Mouse (Mus musculus): ENCODE results near the gene Kdm1a.

Gene Kdm1a

DNA sequence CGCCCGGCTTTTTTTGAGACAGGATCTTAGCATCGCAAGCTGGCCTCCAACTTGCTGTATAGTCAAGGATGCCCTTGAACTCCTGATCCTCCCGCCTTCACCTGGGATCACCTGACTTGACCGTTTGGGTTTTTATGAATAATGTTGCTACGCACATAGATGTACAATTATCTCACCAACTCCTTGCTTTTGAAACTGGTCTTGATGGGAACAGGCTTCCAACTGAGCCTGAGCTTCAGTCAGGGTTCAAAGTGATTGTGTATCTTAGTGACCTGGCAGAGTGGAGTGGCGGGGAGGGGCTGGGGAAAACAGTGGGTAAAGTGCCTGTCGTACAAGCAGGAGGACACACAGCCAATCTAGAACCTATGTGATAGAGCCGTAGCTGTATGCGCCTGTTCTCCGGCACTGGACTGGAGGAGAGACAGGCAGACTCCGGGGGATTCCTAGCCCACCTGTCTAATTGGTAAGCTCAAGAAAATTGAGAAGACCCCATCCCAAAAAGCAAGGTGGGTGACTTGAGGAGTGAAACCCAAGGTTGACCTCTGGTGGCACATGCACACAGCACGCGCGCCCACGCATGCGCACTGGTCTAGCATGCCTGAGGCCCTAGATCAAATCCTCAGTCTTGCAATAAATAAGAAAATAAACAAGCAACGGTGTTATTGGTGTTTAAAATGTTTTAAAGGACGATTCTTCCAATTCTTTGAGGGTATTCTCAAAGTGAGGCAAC, 3.4 kb upstream of the Kdm1a start:
- no peak for DNase-seq (ENCODE audit: extremely low read depth, low read depth, low spot score)

DNA sequence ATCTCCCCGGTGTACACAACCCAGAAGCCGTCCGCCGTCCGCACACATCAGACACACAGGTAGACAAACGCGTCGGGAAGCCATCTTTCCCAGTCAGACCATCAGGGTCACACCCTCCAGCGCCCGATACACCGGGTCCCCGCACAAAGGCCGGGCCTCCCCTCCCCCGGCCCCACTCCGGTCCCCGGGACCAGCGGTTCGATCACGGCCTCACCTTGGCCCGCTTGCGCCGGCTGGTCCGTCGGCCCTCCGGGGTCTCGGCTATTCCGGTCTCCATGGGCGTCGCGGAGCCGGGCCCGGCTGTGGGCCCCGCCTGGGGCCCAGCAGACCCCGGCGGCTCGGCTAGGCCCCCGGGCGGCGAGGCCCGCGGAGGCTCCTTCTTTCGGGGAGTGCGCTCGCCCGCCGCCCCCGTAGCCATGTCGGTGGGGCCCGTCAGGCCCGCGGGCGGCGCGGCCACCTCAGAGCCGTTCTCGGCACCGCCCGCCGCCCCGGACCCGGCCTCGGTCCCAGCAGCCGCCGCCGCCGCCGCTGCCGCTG, 437 bp downstream of the Kdm1a start:
- DNase-seq (ENCODE audit: extremely low read depth, low read depth, low spot score), result no peak

DNA sequence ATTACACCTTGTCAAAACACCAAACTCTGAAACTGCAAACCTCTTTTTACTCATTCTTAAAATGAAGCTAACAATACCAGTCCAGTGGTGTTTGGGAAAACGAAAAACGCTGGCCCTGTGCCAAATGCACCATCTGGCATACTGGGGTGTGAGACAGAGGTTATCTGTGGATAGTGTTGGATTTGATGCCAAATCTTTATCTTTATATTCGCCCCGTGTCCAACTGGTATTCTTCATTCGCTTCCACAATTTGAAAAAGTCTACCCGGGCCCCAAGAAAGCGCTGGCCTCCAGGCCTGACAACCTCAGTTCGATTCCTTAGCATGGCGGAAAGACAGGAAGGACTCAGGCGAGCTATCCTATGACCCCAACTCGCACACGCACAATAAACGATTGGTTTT, 1.0 kb downstream of the Kdm1a start:
- DNase-seq (ENCODE audit: extremely low read depth, low read depth, low spot score), result no peak

DNA sequence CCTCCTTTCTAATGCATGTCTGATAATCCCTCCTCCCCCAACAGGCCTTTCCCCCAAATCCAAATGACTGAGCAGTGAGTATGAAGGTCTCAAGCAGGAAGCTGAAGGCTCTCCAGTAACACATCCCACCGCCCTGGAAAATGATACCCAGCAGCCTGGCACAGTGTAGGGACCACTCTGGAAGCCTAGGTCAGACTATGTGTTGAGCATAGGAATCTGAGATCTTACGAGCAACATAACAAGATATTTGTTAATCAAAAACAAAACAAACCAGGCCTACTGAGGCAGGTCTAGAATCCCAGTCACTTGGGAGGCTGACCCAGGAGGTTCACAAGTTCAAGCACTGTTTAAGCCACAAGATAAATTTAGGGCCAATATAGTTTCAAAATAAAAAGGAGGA, 2.0 kb downstream of the Kdm1a start:
- DNase-seq (ENCODE audit: extremely low read depth, low read depth, low spot score), result no peak

DNA sequence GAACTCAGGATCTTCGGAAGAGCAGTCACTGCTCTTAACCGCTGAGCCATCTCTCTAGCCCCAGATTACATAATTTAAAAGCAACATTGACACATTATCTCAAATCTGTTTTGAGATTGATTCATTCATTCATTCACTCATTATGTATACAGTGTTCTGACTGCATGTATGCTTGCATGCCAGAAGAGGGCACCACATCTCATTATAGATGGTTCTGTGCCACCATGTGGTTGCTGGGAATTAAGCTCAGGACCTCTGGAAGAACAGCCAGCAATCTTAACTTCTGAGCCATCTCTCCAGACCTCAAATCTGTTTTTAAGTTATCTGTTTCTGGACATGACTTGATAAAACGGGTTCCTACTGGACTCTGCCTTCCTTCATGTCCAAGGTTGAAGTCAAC, 2.7 kb downstream of the Kdm1a start:
- no peak for DNase-seq (ENCODE audit: extremely low read depth, low read depth, low spot score)

DNA sequence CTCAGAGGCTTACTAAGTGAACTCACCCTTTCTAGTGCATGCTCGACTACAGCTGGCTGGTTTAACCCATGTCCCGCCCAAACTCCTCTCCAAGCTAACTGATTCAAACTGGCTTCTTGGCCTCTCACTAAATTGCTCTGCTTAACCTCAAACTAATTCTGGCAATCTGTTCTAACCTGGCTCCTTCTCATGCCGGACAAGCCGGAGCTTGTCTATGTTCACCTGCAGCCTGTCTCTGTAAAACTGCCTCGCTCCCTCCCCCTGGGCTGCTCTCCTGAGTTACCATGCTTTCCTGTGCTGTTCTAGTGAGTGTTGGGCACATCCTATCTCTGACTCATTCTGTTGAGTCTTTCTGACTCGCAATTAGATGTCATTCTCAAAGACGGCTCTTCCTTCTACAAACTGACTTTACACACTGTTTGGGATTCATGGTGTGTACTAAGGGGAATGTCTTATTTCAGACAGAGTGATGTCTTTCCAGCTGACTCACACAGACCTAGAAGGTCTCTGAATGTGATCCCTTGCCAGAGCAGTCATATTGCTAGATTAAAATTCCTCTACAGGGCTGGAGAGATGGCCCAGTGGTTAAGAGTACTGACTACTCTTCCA, 4.2 kb downstream of the Kdm1a start:
- DNase-seq (ENCODE audit: extremely low read depth, low read depth, low spot score), result no peak

DNA sequence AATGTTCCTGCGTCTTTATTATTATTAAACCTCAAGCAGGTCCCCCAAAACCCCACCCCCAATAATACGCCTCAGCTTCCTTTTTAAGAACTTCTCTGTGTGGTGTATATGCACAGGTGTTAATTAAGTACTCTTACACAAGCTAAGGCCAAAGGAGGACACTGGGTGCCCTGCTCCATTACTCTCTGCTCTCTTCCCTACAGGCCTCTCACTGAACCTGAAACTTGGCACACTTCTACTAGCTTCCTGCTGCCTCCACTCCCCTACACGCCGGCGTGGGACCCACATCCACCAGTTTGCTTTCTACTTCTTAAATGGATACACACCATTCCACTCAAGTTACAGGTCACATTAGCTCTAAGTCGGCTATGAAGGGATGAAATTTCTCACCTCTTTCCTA, 7.3 kb downstream of the Kdm1a start:
- no peak for DNase-seq (ENCODE audit: extremely low read depth, low read depth, low spot score)

DNA sequence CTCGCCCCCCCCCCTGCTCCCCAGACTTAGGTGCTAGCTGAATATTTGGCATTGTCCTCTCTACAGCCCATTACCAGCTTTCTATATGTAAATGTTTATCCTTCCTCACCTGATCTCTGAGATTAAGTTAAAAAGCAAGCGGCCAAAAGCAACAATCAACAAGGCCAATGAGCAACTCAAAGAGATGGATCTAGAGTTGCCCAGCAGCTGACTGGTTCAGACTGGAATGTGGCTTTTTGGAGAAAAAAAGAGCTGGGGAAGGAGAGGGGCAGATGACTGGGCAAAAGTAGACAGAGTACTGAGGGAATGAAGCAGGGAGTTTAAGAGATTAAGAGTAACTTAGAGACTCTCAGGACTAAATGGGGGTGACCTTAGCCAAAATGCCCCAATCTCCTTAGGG, 8.5 kb downstream of the Kdm1a start:
- DNase-seq (ENCODE audit: extremely low read depth, low read depth, low spot score), result no peak

DNA sequence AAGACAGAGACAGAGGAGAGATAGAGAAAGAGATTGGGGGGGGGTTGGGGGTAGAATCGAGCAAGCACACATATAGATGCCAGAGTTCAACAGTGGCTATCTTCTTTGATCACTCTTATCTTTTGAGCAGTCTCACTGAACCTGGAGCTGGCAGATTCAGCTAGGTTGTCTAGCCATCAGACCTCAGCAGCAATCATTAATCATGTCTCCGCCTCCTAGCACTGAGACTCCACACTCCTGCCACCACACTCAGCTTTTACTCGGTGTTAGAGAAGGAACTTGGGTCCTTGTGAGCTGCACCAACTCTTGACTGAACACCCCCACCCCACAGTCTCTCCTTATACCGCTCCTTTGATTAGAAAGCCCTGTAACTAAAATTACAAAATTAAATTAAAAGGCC, 10.4 kb downstream of the Kdm1a start:
- DNase-seq (ENCODE audit: extremely low read depth, low read depth, low spot score), result no peak

DNA sequence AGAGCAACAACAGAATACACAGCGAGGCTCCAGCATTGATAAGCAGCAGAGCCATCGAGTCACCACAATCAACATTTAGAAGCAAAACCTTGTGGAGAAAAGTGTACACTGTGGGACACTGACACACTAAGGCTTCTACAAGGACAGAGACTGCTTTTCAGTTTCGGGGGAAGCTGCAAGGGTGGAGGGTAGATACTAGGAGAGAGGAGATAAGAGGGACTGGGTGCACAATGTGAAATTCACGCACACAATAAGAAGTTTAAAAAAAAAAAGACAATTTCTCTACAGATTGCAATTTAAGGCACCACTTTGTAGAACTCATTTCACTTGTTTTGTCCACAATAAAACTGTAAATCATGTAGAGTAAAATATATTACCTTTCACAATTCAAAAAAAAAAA, 14.5 kb downstream of the Kdm1a start:
- DNase-seq (ENCODE audit: extremely low read depth, low read depth, low spot score), result no peak

DNA sequence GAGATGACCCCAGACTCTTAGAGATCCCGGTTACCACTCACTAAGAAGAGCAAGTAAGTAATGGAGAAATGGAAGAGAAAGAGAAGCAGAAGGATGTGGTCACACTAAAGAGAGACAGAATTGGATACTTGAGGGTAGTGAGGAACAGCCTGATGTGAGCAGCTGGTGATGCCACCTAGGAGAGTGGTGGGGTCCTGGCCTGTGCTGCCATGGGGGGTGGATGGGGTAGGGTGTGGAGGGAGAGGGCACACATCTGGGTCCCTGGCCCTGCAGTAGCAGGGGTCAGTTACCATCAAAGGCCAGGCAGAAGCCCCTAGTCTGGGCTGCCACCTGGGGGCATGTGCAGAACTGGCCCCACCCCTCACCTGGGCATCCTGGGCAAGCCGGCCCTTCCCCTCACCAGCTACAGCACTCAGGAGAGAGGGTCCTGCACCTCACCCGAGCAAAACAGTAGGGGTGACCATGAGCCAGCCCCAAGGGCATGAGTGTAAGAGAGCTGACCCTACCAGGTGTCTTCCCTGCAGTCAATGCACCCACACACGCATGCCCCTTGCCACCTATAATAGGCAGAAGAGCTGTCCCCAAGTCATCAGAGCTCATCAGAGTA, 15.2 kb downstream of the Kdm1a start:
- DNase-seq (ENCODE audit: extremely low read depth, low read depth, low spot score), result no peak

DNA sequence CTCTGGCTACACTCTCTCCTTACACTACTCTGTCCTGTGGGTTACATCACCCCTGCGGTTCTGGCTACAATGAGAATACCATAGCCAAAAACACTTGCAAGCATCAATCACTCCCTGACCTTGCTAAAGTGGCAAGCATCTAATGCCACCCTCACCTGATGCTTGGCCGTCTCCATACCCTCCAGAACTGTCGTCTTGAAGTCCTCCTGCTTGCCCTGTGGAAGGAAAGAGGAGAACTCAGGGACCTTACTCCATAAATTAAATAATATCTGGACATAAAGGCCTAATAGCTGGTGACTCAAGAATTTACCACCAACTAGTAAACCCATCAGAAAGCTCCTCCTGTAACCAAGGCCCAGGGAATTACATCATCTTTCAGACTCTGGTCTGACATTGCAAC, 20.6 kb downstream of the Kdm1a start:
- DNase-seq (ENCODE audit: extremely low read depth, low read depth, low spot score), result no peak

DNA sequence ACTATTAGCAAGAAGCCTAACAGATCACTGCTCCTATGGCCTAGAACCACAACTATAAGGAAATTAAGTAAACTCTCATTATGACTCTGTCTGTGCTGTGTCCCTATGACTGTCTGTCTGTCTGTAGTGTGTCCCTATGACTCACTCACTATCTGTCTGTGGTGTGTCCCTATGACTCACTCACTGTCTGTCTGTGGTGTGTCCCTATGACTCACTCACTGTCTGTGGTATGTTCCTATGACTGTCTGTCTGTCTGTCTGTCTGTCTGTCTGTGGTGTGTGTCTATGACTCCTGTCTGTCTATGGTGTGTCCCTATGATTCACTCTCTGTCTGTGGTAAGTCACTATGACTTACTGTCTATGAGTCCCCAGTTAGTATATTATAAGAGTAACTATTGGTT, 32.5 kb downstream of the Kdm1a start:
- no peak for DNase-seq (ENCODE audit: extremely low read depth, low read depth, low spot score)

DNA sequence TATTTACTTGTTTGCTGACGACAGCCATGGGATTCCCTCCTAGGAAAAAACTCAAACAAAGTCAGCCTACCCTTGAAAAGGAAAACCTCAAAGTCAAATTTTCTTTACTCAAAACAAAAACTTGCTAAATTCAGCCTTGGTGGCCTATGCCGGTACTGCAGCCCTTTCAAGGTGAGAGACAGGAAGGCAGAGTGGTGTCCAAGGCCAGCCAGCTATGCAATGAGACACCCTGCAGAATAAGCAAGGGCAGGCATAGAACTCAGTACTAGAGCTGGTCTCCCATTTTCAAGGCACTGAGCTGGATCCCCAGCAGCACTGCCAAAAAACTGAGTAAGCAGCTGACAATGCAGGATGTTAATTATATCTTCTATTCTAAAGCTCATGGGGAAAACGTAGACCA, 33.9 kb downstream of the Kdm1a start:
- no peak for DNase-seq (ENCODE audit: extremely low read depth, low read depth, low spot score)

DNA sequence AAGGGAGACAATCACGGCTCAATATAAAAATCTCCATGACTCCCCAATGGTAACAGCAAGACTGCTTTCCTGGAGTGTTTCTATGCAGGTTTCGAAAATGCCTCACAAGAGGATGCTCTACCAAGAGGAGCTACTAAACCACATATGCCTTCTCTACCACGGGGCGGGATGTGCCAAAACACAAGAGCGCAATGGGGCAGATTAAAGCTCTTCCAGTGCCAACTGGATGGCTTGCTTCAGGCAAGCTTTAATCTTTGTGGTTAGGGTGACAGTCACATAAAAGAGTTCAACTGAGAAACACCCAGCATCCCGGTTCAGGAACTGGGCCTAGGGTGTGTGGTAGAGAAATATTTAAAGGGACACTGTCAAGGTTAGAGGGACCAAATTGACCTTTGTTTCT, 39.8 kb downstream of the Kdm1a start:
- DNase-seq (ENCODE audit: extremely low read depth, low read depth, low spot score), result no peak

DNA sequence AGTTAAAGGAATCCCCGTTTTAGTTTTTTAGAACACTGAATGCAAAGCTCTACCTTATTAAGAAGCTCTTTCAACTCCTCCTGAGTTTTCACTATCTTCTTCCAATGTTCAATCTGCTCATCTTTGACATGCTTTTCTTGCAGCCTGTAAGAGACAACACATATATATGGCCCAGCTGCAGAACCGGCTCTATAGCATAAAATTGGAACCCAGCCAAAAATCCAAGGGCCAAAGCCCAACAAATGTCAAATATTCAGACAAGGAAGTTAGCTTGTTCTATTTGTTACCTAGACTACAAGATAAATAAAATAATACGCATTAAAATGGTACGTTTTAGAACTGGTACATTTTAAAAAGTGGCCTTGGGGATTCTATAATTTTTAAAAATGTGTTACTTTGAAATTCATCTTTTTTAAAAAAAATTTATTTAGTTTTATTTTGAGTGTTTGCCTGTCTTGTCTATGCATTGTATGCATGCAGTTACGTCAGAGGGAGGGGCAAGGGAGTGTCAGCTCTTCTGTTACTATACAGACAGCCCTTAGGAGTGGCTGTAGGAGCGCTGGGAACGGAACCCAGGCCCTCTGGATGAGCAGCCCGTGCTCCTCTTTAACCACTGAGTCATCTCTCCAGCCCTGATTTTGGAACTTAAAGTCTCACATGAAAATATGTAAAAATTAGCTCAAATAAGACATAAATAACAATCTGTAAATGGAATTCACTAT, 42.1 kb downstream of the Kdm1a start:
- DNase-seq (ENCODE audit: extremely low read depth, low read depth, low spot score), result no peak

DNA sequence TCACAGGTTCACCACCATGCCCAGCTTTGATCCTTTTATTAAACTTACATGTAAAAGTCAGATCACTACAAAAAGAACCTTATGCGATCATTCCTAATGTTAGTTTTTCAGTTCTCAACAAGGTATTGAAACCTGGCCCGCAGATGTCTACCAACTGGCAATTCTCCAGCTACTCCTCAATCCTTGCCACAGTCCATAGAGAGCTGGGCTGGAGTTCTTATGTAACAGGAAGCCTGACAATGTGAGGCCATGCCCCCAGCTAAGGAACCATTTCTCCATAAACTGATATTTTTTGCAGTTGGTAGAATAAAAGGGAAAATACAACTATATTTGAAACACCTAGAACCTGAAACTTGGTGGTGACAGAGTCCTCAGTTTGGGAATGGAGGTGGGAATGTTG, 42.8 kb downstream of the Kdm1a start:
- DNase-seq (ENCODE audit: extremely low read depth, low read depth, low spot score), result no peak

DNA sequence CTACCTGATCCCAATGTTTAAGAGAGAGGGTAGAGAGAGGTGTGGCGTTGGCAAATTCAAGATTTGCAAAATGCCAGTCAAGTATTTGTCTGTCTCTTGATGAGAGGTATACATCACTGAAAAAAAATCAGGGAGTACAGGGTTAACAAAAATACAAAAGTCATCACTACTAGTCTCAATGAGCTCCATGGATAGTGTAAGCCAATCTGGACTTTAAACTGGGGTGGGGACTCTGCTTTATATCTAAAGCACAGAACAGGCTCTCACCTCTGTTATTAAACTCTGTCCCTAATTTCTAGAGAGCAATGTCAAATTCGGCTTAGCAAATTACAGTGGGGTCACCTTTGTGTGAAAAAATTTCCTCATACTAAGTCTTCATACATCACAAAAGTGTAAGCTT, 44.9 kb downstream of the Kdm1a start:
- DNase-seq (ENCODE audit: extremely low read depth, low read depth, low spot score), result no peak

DNA sequence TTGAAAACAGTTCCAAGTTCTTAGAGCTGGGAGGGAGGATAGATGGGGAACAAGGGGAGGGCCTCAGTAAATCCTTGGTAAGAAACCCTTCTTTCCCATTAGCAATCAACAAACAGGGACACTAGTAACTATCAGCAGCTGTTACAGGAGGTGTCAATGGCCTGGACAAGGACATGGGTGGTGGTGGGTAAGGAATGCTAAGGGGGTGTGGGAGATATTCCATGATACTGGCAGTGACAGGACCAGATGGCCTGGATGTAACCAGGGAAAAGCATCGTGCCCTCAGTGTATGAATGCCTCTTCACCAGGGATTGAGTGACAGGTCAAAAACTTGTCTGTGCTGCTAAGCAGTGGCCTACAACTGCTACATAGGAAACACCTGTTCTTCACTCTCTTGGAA, 49.4 kb downstream of the Kdm1a start:
- DNase-seq (ENCODE audit: extremely low read depth, low read depth, low spot score), result no peak

DNA sequence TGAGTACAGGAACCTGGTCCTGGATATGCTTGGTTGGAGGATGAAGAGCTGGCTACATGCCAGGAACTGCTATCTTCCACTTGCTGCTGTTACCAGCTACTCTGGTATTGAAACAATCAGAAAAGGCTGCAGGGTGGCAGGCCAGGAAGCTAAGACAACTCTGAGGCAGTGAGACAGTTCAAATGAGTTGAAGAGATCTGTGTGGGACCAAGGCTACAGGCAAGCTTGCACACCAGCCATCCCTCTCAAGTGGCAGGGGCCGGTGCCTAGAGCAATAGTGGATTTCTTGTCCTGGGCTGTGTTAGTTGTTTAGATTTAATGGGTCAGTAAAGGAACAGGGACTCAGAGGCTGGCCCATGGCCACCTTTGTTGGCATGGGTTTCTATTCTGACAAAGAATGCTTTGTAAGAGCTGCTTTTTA, 54.1 kb downstream of the Kdm1a start:
- no peak for DNase-seq (ENCODE audit: extremely low read depth, low read depth, low spot score)

DNA sequence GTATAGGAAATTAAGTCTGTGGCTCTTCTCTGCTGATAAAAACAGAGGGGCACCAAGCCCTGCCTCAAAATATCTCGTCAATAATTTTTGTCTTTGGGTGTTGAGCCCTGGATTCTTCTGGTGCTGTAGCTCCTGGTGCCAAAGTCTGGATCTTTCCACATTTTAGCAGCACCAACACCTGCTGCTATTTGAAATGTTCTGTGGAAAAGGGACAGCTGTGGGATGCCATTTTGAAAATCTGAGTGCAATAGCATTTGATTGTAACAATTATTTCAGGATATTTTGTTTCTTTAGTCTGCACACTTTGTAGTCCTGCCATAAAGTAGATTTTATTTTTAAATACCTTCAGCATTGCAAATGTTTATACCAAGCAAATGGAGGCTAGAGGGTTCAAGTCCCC, 54.8 kb downstream of the Kdm1a start:
- no peak for DNase-seq (ENCODE audit: extremely low read depth, low read depth, low spot score)
